Mouse (Mus musculus) lung, postnatal 0 days (tissue): ENCODE data around the gene Gm12216.

Experiments used
- CTCF ChIP-seq: IDR thresholded peaks from 2 replicates; pipeline ENCODE4 v1.5.1; 2016; ENCODE audit warnings: antibody characterized with exemption, mild to moderate bottlenecking
- EP300 ChIP-seq: IDR thresholded peaks from 2 replicates; pipeline ENCODE4 v1.6.1; 2016; ENCODE audit warnings: antibody characterized with exemption, mild to moderate bottlenecking, control low read depth

GRCm38 (mm10) chr11:53794015-53794414 lies 65.0 kb downstream of the Gm12216 start:
- TF ChIP-seq CTCF (no peak), EP300 (no peak)
